Mouse (Mus musculus): ENCODE measurements around the gene Mapk13.

GRCm38 (mm10) chr17:28823749-28824148 lies 54.7 kb downstream of the Mapk13 start:
- no peak for TF ChIP-seq CTCF (IDR thresholded peaks at IDR 0.05; ENCODE audit: low read depth, low read length)
- TF ChIP-seq TAL1 (conservative IDR thresholded peaks at IDR 0.05; ENCODE audit: low read depth, low read length): no peak
